Mouse (Mus musculus) small intestine, adult 2 months (tissue): Measurements from ENCODE around the gene 1190002N15Rik. TPM values are rescaled to one million over a fixed set of nuclear protein-coding genes. Genes with fewer than 3 reads are reported as not detected.

Experiments
- H3K27ac ChIP-seq: fragments of 200-500 bp; 2 replicates; pipeline ENCODE4 v1.5.1; 2012; ENCODE audit warnings: low read depth, low read length, control low read depth, inconsistent platforms; ENCODE audit not compliant: insufficient read depth
- H3K27me3 ChIP-seq: fragments of 200-500 bp; 2 replicates; pipeline ENCODE4 v1.6.1; 2012; ENCODE audit warnings: mild to moderate bottlenecking, moderate library complexity, low read length, inconsistent platforms; ENCODE audit not compliant: control insufficient read depth, insufficient read depth
- H3K36me3 ChIP-seq: fragments of 200-500 bp; 2 replicates; pipeline ENCODE4 v1.6.1; 2012; ENCODE audit warnings: mild to moderate bottlenecking, low read length, control low read depth, inconsistent platforms; ENCODE audit not compliant: control insufficient read depth, insufficient read depth
- H3K4me1 ChIP-seq: fragments of 200-500 bp; 2 replicates; pipeline ENCODE4 v1.6.1; 2012; ENCODE audit warnings: low read length, inconsistent platforms, mixed read lengths; ENCODE audit not compliant: control insufficient read depth, insufficient read depth, insufficient read length
- H3K4me3 ChIP-seq: fragments of 200-500 bp; 2 replicates; pipeline ENCODE4 v1.5.1; 2012; ENCODE audit warnings: low read depth, mild to moderate bottlenecking, control low read depth, inconsistent platforms, low read length, moderate library complexity
- CTCF ChIP-seq: fragments of 200-500 bp; IDR thresholded peaks from 2 replicates; pipeline ENCODE4 v1.5.1; 2012; ENCODE audit warnings: low read depth, mild to moderate bottlenecking, control low read depth, inconsistent platforms, low read length, moderate library complexity, mixed read lengths; ENCODE audit not compliant: insufficient replicate concordance, insufficient read length; ENCODE audit errors: extremely low read depth
- POLR2A ChIP-seq: fragments of 200-500 bp; IDR thresholded peaks from 2 replicates; pipeline ENCODE4 v1.6.1; 2012; ENCODE audit warnings: low read depth, mild to moderate bottlenecking, control low read depth, inconsistent platforms, low read length, moderate library complexity
- WGBS: fragments of 180-500 bp; shearing (Covaris S2); methylation state at CpG from one replicate; pipeline ENCODE4 v1.1.7; 2018; 5-methylcytosine and 5-hydroxymethylcytosine counted together
- polyA plus RNA-seq: library from polyadenylated mRNA; depleted of rRNA; stranded (reverse); fragments of >200 nt; gene quantifications from 2 replicates; pipeline ENCODE4 v1.2.3, GENCODE M21; 2012; rRNA removed

Gene 1190002N15Rik
- polyA plus RNA-seq, 1 experiment = 16.0 TPM

DNA sequence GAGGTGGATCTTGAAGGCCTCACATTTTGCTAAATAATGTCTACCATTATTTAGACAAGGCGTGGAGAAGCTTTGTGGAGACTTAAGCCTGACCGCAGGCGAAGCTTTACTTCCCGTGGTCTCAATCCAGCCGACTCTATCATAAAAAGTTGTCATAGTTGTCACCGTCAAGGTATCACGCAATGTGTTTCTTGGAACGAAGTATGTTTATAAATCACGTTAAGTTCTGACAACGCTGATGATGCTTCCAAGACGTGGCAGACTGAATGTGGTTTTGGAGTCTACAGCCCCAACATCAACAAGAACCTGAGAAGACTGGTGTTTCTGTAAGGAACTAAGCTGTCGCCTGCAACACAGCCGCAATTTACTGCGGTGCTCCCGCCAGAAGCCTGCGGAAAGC, 56.8 kb downstream of the 1190002N15Rik start:
- H3K27me3 ChIP-seq = no peaks in the 10 kb centered on the region
- TF ChIP-seq POLR2A (no peak), CTCF (no peak)
- no peak overlapping the region for H3K4me3 ChIP-seq
- 89% methylated on average over 16 of the region's 16 CpGs for WGBS
- no peaks in the 10 kb centered on the region for H3K36me3 ChIP-seq
- no peaks in the 10 kb centered on the region for H3K4me1 ChIP-seq
- no peak overlapping the region for H3K27ac ChIP-seq

GRCm38 (mm10) chr9:94479382-94479781, 58.5 kb downstream of the 1190002N15Rik start:
- H3K36me3 ChIP-seq = no peaks in the 10 kb centered on the region
- no peak for TF ChIP-seq CTCF
- TF ChIP-seq POLR2A = no peak
- no peaks in the 10 kb centered on the region for H3K4me1 ChIP-seq
- 85% methylated on average over 6 of the region's 6 CpGs for WGBS
- H3K4me3 ChIP-seq = no peak overlapping the region
- peaks cover 1% of the 10 kb centered on the region; the same call in 1 of the 2 replicates for H3K27me3 ChIP-seq
- H3K27ac ChIP-seq = no peak overlapping the region

DNA sequence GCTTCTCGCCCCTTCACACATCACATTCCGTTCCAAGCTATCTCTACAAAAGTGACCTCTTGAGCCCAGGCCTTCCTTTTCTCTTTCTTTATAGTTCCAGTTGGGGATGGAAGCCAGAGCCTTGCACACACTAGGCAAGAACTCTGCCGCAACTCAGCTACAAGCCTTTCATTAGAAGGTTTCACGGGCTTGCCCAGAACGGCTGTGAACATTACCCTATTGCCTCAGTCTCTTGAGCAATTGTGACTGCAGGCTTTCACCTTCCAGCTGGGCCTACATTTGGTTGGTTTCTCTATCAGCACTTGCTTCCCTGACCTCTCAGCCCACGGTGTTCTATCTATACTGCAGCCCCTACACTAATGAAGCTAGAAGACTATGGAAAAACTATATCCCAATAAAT, 58.9 kb downstream of the 1190002N15Rik start:
- 78% methylated on average over 6 of the region's 6 CpGs for WGBS

DNA sequence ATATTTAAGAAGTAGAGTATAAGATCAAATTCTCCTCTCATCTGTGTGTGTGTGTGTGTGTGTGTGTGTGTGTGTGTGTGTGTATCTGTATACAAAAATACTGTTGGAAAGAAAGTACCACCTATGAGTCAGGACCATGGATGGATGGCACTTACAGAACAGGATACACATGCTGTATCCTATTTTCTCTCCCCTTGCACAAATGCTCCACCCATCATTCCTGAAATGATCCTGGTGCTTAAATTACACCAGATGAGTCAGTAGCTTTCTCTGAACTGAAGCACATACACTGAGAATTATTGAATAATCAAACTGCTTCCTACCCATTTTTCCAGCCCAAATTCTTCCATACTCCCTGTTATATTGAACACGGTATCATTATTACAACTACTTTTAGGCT, 61.9 kb downstream of the 1190002N15Rik start:
- no peak overlapping the region for H3K27ac ChIP-seq
- no peak for TF ChIP-seq CTCF
- TF ChIP-seq POLR2A = no peak
- H3K27me3 ChIP-seq = peaks cover 4% of the 10 kb centered on the region; the same call in 1 of the 2 replicates
- no peaks in the 10 kb centered on the region for H3K4me1 ChIP-seq
- no peaks in the 10 kb centered on the region for H3K36me3 ChIP-seq
- 94% methylated on average over 1 of the region's 1 CpGs for WGBS
- H3K4me3 ChIP-seq = no peak overlapping the region

More for the DNA sequence above, 58.9 kb downstream of the 1190002N15Rik start:
- no peak for TF ChIP-seq POLR2A
- no peak for TF ChIP-seq CTCF
- Histone ChIP-seq H3K36me3 (no peaks in the 10 kb centered on the region), H3K4me3 (no peak overlapping the region), H3K27me3 (peaks cover 4% of the 10 kb centered on the region; the same call in 1 of the 2 replicates), H3K27ac (no peak overlapping the region), H3K4me1 (no peaks in the 10 kb centered on the region)

DNA sequence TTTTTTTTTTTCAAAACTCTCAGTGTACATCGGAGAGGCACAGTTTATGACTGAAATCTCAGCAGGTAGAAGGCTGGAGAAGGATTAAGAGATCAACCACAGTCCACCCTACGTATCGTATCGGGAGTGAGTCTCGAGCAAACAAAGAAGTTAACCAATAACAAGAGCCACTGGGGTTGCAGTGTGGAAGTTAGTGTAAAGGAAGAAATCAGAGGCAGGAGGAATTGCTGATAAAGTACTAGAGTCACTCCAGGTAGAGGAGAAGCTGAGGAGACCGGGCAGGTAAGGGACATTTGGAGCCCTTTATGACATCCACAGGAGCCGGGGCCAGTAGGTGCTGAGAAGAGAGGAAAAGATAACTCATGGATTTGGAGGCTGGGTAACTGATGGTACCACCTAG, 64.0 kb downstream of the 1190002N15Rik start:
- WGBS = 28% methylated on average over 7 of the region's 7 CpGs
- Histone ChIP-seq H3K36me3 (no peaks in the 10 kb centered on the region), H3K4me3 (no peak overlapping the region), H3K27ac (no peak overlapping the region), H3K27me3 (peaks cover 4% of the 10 kb centered on the region; the same call in 1 of the 2 replicates), H3K4me1 (no peaks in the 10 kb centered on the region)
- TF ChIP-seq POLR2A (no peak), CTCF (no peak)

DNA sequence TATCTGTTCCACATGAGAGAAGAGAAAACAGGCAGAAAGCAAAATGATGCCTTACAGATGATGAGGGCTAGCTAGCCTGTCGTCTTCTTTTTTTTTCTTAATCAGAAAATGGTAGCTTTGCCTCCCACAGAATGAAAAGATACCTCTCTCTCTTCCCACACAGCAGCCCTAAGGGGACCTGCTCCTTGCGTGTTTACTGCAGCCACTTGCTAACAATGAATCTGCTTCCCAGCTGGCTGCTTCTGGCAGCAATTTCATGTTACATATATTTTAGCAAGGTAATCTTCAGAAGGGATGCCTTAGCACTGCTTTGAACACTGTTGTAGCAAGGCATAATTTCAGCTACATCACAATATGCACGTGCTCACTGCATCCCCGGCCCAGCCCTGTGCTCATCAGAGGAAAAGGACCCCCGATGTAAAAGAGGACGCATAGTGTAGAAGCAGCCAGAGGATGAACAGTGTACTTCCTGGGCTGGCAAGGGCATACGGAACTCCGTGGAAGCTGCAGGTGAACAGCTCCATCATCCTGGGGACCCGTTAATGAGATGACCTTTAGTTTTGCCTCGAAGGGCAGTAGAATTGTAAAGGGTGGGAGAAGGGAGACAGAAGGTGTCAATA, 64.8 kb downstream of the 1190002N15Rik start:
- H3K27ac ChIP-seq = no peak overlapping the region
- H3K4me1 ChIP-seq = no peaks in the 10 kb centered on the region
- TF ChIP-seq POLR2A = no peak
- no peak for TF ChIP-seq CTCF
- WGBS = 39% methylated on average over 10 of the region's 10 CpGs
- no peaks in the 10 kb centered on the region for H3K36me3 ChIP-seq
- H3K27me3 ChIP-seq = peaks cover 4% of the 10 kb centered on the region; the same call in 1 of the 2 replicates
- H3K4me3 ChIP-seq = no peak overlapping the region

DNA sequence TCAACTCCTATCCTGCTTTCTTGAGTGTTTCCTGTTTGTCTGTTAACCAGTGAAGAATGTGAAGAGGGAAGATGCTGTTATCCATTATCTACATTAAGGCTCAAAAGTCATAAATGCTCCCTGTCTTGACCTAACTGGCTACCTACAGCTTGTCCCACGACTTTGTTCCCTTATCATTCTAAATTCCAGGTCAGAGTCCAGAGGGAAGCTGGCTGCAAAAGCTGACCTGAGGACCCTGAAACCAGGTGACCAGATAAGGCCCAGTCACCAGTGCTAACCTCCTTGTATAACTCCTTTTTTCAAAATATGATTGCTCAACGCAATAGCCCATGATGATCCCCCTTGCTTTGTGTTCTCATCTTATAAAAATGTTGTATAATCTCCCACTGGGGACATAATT, 66.4 kb downstream of the 1190002N15Rik start:
- Histone ChIP-seq H3K27ac (no peak overlapping the region), H3K36me3 (no peaks in the 10 kb centered on the region), H3K4me1 (no peaks in the 10 kb centered on the region), H3K4me3 (no peak overlapping the region), H3K27me3 (peaks cover 4% of the 10 kb centered on the region; the same call in 1 of the 2 replicates)
- TF ChIP-seq POLR2A = no peak
- no peak for TF ChIP-seq CTCF
- WGBS = 20% methylated on average over 2 of the region's 2 CpGs

Other genes starting within 250 kb of the 1190002N15Rik start
- gene Slc9a9, start 131.8 kb upstream of the 1190002N15Rik start, polyA plus RNA-seq = 0.69 and 1.3 TPM in 2 replicates